Mouse (Mus musculus) ES-Bruce4 (cell line): ENCODE measurements around the gene Adm2.

Experiments used
- CTCF ChIP-seq: IDR thresholded peaks from one replicate; pipeline ENCODE4 v1.8.1; 2011; ENCODE audit warnings: low read depth, low read length
- EP300 ChIP-seq: IDR thresholded peaks from 2 replicates; pipeline ENCODE4 v1.6.1; 2011; ENCODE audit warnings: low read depth, low read length; ENCODE audit not compliant: insufficient read depth
- POLR2A ChIP-seq: IDR thresholded peaks from one replicate; pipeline ENCODE4 v1.8.1; 2011; ENCODE audit warnings: low read length; ENCODE audit not compliant: insufficient read depth

DNA sequence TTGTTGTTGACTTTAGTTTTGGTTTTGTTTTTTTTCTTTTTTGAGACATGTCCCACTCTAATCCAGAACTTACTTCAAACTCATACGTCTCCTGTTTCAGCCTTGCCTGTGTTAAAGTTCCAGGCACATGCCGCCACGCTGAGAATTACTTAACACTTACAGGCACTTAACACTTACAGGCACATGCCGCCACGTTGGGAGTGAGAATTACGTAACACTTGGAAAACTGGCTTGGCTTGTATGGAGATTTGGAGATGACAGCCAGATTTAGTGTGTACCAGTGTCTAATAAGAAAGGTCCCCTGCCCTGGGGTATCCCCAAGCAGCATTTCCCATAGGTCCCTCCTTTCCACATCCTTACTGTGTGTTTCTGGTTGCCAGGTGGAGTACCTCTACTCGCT, 40.5 kb downstream of the Adm2 start:
- no peak for TF ChIP-seq CTCF
- TF ChIP-seq POLR2A: no peak
- TF ChIP-seq EP300: no peak
